Mouse (Mus musculus): ENCODE measurements around the gene Macrod1.
"Not testable (repeated sequence)": the region's sequence is repeated elsewhere in the genome, so short reads cannot be mapped to it uniquely, and the experiment has no call there.

The Macrod1 gene

GRCm38 (mm10) chr19:7056248-7057087, at the start of gene Macrod1:
Macrod1 (plus strand) TSS chr19:7056810.
- peak; percentile 93 for DNase-seq (ENCODE audit: low read depth, low spot score)

DNA sequence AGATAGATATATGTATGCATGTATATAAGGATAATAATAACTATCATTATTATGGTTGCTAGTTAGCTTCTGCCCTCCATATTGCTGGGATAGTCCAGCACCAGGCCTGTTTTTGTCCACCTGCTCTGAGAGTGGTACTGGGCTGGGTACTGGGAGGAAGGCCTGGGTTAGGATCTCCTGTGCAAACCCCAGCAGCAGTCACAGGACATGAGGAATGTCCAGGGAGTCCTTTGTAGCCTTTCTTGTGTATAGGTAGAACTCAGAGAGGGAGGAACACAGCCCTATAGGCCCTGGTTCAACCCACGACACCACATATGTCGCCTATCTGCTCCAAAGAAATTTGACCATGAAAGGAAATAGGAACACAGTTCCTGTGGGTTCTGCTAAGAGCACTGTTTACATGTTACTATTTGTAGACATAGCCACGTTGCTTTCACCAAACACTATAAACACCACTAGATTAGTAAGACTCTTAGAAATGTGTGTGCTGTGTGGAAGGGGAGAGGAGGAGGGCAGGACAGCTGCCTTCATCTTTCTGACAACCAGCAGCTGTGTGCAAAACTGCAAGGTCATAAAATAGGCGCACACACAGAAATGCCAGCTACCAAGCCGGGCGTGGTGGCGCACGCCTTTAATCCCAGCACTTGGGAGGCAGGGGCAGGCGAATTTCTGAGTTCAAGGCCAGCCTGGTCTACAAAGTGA, 49.6 kb upstream of the Macrod1 start:
- DNase-seq (ENCODE audit: low read depth, low spot score), result no peak

DNA sequence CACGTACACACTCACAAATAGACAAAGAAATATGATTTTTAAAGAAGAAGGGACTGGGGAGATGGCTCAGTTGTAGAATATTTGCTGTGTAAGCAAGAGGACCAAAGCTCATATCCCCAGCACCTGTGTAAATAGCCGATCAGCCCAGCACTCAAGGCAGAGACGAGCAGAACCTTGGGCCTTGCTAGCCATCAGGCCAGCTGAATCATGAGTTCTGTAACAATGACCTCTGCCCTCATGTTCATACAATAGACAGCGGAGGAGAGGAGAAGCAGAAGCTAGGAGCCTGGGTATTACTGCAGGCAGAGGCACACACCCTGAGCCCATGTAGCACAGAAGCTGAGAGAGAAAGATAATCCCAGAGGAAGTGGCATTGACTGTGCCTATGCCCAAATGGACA, 44.2 kb upstream of the Macrod1 start:
- DNase-seq (ENCODE audit: low read depth, low spot score), result no peak

- no peak for DNase-seq (ENCODE audit: low read depth, low spot score)
Observed at GRCm38 (mm10) chr19:7013984-7014383, 42.6 kb upstream of the Macrod1 start.

DNA sequence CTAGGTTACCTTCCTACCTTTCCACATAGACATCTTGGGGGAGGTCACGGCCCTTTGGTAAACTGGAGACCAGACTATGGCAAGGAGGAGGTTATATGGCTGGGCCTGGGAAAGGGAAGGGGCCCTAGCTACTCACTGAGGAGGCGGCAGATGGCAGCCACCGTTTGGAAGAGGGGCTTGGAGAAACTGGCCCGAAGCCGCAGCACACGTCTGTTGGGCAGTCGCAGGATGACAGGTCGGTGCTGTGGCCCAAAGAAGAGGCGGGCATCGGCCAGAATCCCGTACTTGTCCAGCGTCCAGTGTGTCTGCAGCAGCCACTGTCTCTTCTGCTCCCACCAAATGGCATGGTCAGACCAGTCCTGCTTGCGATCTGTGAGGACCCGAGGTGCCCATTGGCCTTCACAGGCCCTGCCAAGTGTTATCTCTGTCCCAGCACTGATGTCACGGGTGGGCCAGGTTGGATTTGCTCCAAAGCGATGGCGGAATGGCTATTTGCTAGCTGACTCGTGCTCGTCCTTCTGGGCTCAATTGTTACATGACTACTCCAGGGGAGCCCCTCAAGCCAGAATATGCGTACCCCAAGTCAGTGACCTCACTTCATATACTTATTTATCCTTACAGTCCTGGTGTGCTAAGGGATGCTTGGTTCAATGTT, 42.0 kb upstream of the Macrod1 start:
- DNase-seq (ENCODE audit: low read depth, low spot score), result no peak

- DNase-seq (ENCODE audit: low read depth, low spot score), result no peak
Observed at GRCm38 (mm10) chr19:7017541-7018457, 38.8 kb upstream of the Macrod1 start.

- DNase-seq (ENCODE audit: low read depth, low spot score), result no peak
Observed at GRCm38 (mm10) chr19:7018546-7018945, 38.1 kb upstream of the Macrod1 start.

GRCm38 (mm10) chr19:7019191-7019590, 37.4 kb upstream of the Macrod1 start, which contains the start of gene Fermt3:
Fermt3 (minus strand) TSS chr19:7019469.
- DNase-seq (ENCODE audit: low read depth, low spot score), result peak; percentile 47

DNA sequence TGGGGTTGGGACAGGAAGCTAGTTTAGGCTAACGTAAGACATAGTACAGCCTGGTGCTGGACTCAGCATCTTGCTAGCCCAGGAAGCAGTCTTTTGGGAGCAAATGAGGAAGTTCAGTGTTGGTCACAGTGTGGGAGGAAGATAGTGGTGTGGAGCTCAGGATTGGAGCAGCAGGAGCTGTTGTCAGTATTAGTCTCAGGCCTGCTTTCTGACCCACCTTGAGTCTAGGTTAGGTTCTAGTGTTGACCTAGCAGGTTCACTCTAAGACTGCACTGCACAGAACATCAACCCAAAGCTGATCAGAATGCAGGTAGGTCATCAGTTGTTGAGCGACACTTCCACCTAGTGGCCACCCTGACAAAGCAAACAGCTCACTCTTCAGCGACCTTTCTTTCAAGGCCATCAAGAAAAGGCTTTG, 36.4 kb upstream of the Macrod1 start:
- no peak for DNase-seq (ENCODE audit: low read depth, low spot score)

GRCm38 (mm10) chr19:7029531-7029930, 27.1 kb upstream of the Macrod1 start:
- DNase-seq (ENCODE audit: low read depth, low spot score), result no peak

- no peak for DNase-seq (ENCODE audit: low read depth, low spot score)
Observed at GRCm38 (mm10) chr19:7034006-7034405, 22.6 kb upstream of the Macrod1 start.

DNA sequence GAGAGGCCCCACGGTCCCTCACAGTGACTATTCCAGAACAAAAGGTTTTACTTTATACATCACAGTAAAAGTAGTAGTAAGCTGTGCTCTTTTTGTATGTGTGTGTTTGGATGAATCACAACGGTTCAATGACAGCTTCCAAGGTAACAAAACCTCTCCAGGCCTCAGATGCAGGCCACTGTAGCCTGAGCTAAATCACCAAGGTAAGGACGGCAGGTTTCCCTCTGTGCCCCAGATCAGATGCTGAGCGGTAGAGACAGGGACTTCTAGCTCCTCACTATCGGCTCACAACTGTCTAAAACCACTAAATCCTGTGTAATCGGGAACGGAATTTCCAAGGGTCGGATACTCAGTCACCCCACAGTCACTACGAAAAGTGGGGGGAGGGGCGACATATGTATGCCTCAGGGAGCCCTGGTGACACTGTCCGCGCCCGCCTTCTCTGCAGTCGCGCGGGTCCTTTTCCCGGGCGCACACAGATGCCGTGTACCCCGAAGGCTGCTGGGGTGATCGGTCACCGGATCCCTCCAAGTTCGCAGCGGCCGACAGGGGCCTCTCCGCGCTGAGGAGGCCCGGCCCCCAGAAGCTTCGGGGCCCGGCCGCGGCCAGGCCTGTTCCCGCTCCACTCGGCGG, 17.4 kb upstream of the Macrod1 start:
- DNase-seq (ENCODE audit: low read depth, low spot score), result no peak

- DNase-seq (ENCODE audit: low read depth, low spot score), result peak; percentile 100
Observed at GRCm38 (mm10) chr19:7039841-7040636, 16.6 kb upstream of the Macrod1 start, which contains the start of gene Stip1. Stip1 (minus strand) TSS chr19:7039967.

DNA sequence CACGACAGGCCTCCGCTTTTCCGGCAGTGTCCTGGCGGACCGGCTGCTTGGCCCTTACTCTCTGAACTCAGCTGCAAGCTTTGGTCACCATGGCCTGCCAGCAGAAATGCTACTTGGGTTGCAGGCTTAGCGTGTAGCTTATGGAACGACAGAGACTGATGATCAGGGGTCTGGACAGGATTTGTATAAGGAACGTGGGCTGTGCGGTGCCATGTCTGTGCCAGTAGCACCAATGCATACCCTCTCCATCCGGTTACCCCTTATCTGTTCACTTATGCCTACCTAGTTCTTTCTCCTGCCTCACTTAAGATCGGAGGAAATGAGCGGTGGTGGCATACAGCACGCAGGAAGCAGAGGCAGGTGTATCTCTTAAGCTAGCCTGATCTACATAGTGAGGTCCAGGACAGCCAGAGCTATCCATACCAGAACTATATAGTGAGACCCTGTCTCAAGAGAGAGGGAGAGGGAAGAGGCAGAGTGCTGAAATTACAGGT, 15.9 kb upstream of the Macrod1 start:
- DNase-seq (ENCODE audit: low read depth, low spot score), result no peak

- no peak for DNase-seq (ENCODE audit: low read depth, low spot score)
Observed at GRCm38 (mm10) chr19:7041171-7041570, 15.4 kb upstream of the Macrod1 start.

DNA sequence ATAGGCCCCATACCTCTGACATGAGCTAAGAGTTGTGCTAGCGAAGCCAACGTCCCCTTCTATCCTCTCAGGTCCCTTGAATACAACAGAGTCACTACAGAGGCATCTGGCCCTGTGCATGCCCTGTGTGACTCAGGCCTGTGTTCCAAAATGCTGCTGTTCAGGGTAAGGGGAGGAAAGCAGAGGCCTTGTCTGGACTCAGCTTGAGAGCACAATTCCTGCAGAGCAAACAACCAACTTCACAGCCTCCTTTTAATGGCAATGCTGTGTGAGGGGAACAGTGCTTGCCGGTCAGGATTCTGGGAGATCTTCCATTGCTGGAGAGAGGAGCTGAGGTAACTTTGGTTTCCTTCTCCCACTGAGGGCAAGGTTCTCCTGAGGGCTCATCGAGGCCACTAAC, 12.3 kb upstream of the Macrod1 start:
- DNase-seq (ENCODE audit: low read depth, low spot score), result no peak

DNA sequence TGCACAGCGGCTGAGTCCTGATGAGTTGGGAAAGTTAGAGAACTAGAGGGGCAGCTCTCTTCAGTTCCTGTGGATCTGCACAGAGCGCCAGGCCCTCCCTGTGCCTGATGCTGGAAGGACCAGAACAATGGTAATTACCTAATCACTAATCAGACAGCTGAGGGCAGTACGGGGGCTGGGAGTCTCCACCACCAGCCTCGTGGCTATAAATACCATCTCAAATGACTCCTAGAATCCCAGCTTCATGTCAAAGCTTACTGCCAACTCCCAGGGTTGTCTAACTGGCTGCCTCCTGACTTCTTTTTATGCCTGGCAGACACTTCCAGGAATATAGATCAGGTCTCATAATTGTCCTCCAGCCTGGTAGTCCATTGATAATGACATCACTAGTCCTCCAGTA, 11.9 kb upstream of the Macrod1 start:
- no peak for DNase-seq (ENCODE audit: low read depth, low spot score)

- DNase-seq (ENCODE audit: low read depth, low spot score), result not testable (repeated sequence)
Observed at GRCm38 (mm10) chr19:7053382-7053781, 3.2 kb upstream of the Macrod1 start.

DNA sequence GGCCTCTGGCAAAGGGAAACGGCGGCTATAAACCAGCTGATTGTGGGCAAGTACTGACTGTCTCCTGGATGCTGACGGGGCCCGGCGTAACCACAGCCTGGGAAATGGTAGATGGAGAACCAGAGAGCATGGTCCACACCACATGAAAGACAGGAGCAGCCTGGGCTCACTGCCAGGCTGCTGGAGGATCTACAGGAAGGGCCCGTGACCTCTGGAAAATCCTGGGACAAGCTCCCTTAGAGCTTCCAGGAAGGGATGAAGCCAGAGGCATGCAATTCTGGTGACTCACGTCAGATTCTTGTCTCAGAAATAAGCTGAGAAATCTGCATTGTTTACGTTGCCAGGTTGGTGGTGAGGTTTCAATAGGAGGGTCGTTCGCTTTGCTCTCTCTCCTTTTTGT, 1.8 kb upstream of the Macrod1 start:
- DNase-seq (ENCODE audit: low read depth, low spot score), result peak; percentile 63

- DNase-seq (ENCODE audit: low read depth, low spot score), result peak; percentile 67
Observed at GRCm38 (mm10) chr19:7055173-7055572, 1.4 kb upstream of the Macrod1 start.
